Mouse (Mus musculus): Measurements from ENCODE around the gene Atp2c2. TPM values are rescaled to one million over a fixed set of nuclear protein-coding genes. Genes with fewer than 3 reads are reported as not detected.
A peak's percentile ranks its signal among the peaks of the same experiment; 100 is the strongest.

The Atp2c2 gene
- polyA plus RNA-seq, 1 experiment from 2014 or later: 7.7 TPM

GRCm38 (mm10) chr8:119691989-119692388 is 7.8 kb upstream of the Atp2c2 start:
- ATAC-seq (ENCODE audit: low FRiP score, low TSS enrichment) (no peak), DNase-seq (ENCODE audit: low spot score) (no peak)
- H3K4me2 ChIP-seq (replicated peaks; ENCODE audit: low read depth): no peak overlapping the region
- no peak overlapping the region for H3K27ac ChIP-seq (replicated peaks)
- WGBS: 71% methylated on average over 4 of the region's 4 CpGs
- TF ChIP-seq CTCF (IDR thresholded peaks at IDR 0.05; ENCODE audit: low read depth) (no peak), EP300 (optimal IDR thresholded peaks at IDR 0.05) (no peak)
- no peaks in the 10 kb centered on the region for H3K36me3 ChIP-seq (ENCODE audit: control insufficient read depth, insufficient read depth, low read length)
- no peak overlapping the region for H3K9ac ChIP-seq (ENCODE audit: low read length)
- no peaks in the 10 kb centered on the region for H3K4me1 ChIP-seq (replicated peaks; ENCODE audit: control insufficient read depth, insufficient read depth)
- no peaks in the 10 kb centered on the region for H3K27me3 ChIP-seq (ENCODE audit: control insufficient read depth, insufficient read depth, low read length)
- H3K4me3 ChIP-seq (ENCODE audit: low read depth, low read length): no peak overlapping the region
- no peaks in the 10 kb centered on the region for H3K9me3 ChIP-seq (ENCODE audit: control insufficient read depth, low read length)

- Histone ChIP-seq H3K27ac (replicated peaks) (no peak overlapping the region), H3K9me3 (ENCODE audit: control insufficient read depth, low read length) (no peaks in the 10 kb centered on the region), H3K4me2 (replicated peaks; ENCODE audit: low read depth) (no peak overlapping the region), H3K9ac (ENCODE audit: low read length) (no peak overlapping the region), H3K27me3 (ENCODE audit: control insufficient read depth, insufficient read depth, low read length) (0 out of 2 replicates have a peak, but pooled peaks cover under 1% of the 10 kb centered on the region), H3K4me1 (replicated peaks; ENCODE audit: control insufficient read depth, insufficient read depth) (no peaks in the 10 kb centered on the region), H3K36me3 (ENCODE audit: control insufficient read depth, insufficient read depth, low read length) (no peaks in the 10 kb centered on the region), H3K4me3 (ENCODE audit: low read depth, low read length) (no peak overlapping the region)
- DNase-seq (ENCODE audit: low spot score) (no peak), ATAC-seq (ENCODE audit: low FRiP score, low TSS enrichment) (no peak)
- no peak for TF ChIP-seq CTCF (IDR thresholded peaks at IDR 0.05; ENCODE audit: low read depth)
- no peak for TF ChIP-seq EP300 (optimal IDR thresholded peaks at IDR 0.05)
- 68% methylated on average over 7 of the region's 7 CpGs for WGBS
These were observed 5.1 kb upstream of the Atp2c2 start for GRCm38 (mm10) chr8:119694696-119695095.

GRCm38 (mm10) chr8:119697163-119697562 is 2.6 kb upstream of the Atp2c2 start:
- 84% methylated on average over 2 of the region's 2 CpGs for WGBS
- Histone ChIP-seq H3K27ac (replicated peaks) (no peak overlapping the region), H3K27me3 (ENCODE audit: control insufficient read depth, insufficient read depth, low read length) (0 out of 2 replicates have a peak, but pooled peaks cover 3% of the 10 kb centered on the region), H3K4me2 (replicated peaks; ENCODE audit: low read depth) (no peak overlapping the region), H3K9ac (ENCODE audit: low read length) (no peak overlapping the region), H3K4me1 (replicated peaks; ENCODE audit: control insufficient read depth, insufficient read depth) (no peaks in the 10 kb centered on the region), H3K36me3 (ENCODE audit: control insufficient read depth, insufficient read depth, low read length) (no peaks in the 10 kb centered on the region), H3K9me3 (ENCODE audit: control insufficient read depth, low read length) (no peaks in the 10 kb centered on the region), H3K4me3 (ENCODE audit: low read depth, low read length) (no peak overlapping the region)
- DNase-seq (ENCODE audit: low spot score) (no peak), ATAC-seq (ENCODE audit: low FRiP score, low TSS enrichment) (0 out of 2 replicates have a peak, but pooled peaks have one; percentile 39)
- TF ChIP-seq EP300 (optimal IDR thresholded peaks at IDR 0.05) (no peak), CTCF (IDR thresholded peaks at IDR 0.05; ENCODE audit: low read depth) (no peak)

GRCm38 (mm10) chr8:119698960-119699359 is 849 bp upstream of the Atp2c2 start:
- Histone ChIP-seq H3K4me1 (replicated peaks; ENCODE audit: control insufficient read depth, insufficient read depth) (no peaks in the 10 kb centered on the region), H3K27ac (replicated peaks) (peak overlapping the region; percentile 30; the same call in 1 of the 2 replicates), H3K9me3 (ENCODE audit: control insufficient read depth, low read length) (no peaks in the 10 kb centered on the region), H3K36me3 (ENCODE audit: control insufficient read depth, insufficient read depth, low read length) (no peaks in the 10 kb centered on the region), H3K27me3 (ENCODE audit: control insufficient read depth, insufficient read depth, low read length) (0 out of 2 replicates have a peak, but pooled peaks cover 3% of the 10 kb centered on the region), H3K9ac (ENCODE audit: low read length) (no peak overlapping the region), H3K4me3 (ENCODE audit: low read depth, low read length) (peak overlapping the region; percentile 35), H3K4me2 (replicated peaks; ENCODE audit: low read depth) (peak overlapping the region; percentile 58)
- DNase-seq (ENCODE audit: low spot score): peak; percentile 76
- TF ChIP-seq EP300 (optimal IDR thresholded peaks at IDR 0.05) (no peak), CTCF (IDR thresholded peaks at IDR 0.05; ENCODE audit: low read depth) (peak; percentile 80)
- 2% methylated on average over 12 of the region's 12 CpGs for WGBS
- ATAC-seq (ENCODE audit: low FRiP score, low TSS enrichment): no peak

GRCm38 (mm10) chr8:119702965-119703364 is 3.2 kb downstream of the Atp2c2 start:
- H3K4me2 ChIP-seq (replicated peaks; ENCODE audit: low read depth): no peak overlapping the region
- no peak overlapping the region for H3K9ac ChIP-seq (ENCODE audit: low read length)
- no peak for DNase-seq (ENCODE audit: low spot score)
- H3K4me3 ChIP-seq (ENCODE audit: low read depth, low read length): no peak overlapping the region
- no peak for ATAC-seq (ENCODE audit: low FRiP score, low TSS enrichment)
- no peaks in the 10 kb centered on the region for H3K36me3 ChIP-seq (ENCODE audit: control insufficient read depth, insufficient read depth, low read length)
- H3K9me3 ChIP-seq (ENCODE audit: control insufficient read depth, low read length): no peaks in the 10 kb centered on the region
- TF ChIP-seq EP300 (optimal IDR thresholded peaks at IDR 0.05): no peak
- TF ChIP-seq CTCF (IDR thresholded peaks at IDR 0.05; ENCODE audit: low read depth): no peak
- 0 out of 2 replicates have a peak, but pooled peaks cover 3% of the 10 kb centered on the region for H3K27me3 ChIP-seq (ENCODE audit: control insufficient read depth, insufficient read depth, low read length)
- H3K27ac ChIP-seq (replicated peaks): no peak overlapping the region
- no peaks in the 10 kb centered on the region for H3K4me1 ChIP-seq (replicated peaks; ENCODE audit: control insufficient read depth, insufficient read depth)
- WGBS: 31% methylated on average over 7 of the region's 7 CpGs

GRCm38 (mm10) chr8:119707146-119707545 is 7.3 kb downstream of the Atp2c2 start:
- no peaks in the 10 kb centered on the region for H3K27me3 ChIP-seq (ENCODE audit: control insufficient read depth, insufficient read depth, low read length)
- H3K4me1 ChIP-seq (replicated peaks; ENCODE audit: control insufficient read depth, insufficient read depth): 0 out of 2 replicates have a peak, but pooled peaks cover 3% of the 10 kb centered on the region
- H3K27ac ChIP-seq (replicated peaks): no peak overlapping the region
- H3K36me3 ChIP-seq (ENCODE audit: control insufficient read depth, insufficient read depth, low read length): no peaks in the 10 kb centered on the region
- no peak overlapping the region for H3K4me2 ChIP-seq (replicated peaks; ENCODE audit: low read depth)
- DNase-seq (ENCODE audit: low spot score) (no peak), ATAC-seq (ENCODE audit: low FRiP score, low TSS enrichment) (no peak)
- no peak overlapping the region for H3K9ac ChIP-seq (ENCODE audit: low read length)
- no peak overlapping the region for H3K4me3 ChIP-seq (ENCODE audit: low read depth, low read length)
- no peak for TF ChIP-seq EP300 (optimal IDR thresholded peaks at IDR 0.05)
- no peak for TF ChIP-seq CTCF (IDR thresholded peaks at IDR 0.05; ENCODE audit: low read depth)
- no peaks in the 10 kb centered on the region for H3K9me3 ChIP-seq (ENCODE audit: control insufficient read depth, low read length)
- WGBS: 85% methylated on average over 9 of the region's 9 CpGs
